Mouse (Mus musculus): Measurements from ENCODE around the gene C1qtnf1. TPM values are rescaled to one million over a fixed set of nuclear protein-coding genes. Genes with fewer than 3 reads are reported as not detected.

The C1qtnf1 gene
- polyA plus RNA-seq, 1 experiment from 2014 or later = 4.8 TPM

- peaks cover 32% of the 10 kb centered on the region for H3K36me3 ChIP-seq
- H3K4me2 ChIP-seq = no peak overlapping the region
- peaks cover 16% of the 10 kb centered on the region for H3K4me1 ChIP-seq (replicated peaks)
- no peak overlapping the region for H3K4me3 ChIP-seq
- WGBS = 90% methylated on average over 2 of the region's 2 CpGs
- H3K27me3 ChIP-seq = no peaks in the 10 kb centered on the region
- H3K27ac ChIP-seq (replicated peaks) = no peak overlapping the region
- H3K9ac ChIP-seq = no peak overlapping the region
- no peaks in the 10 kb centered on the region for H3K9me3 ChIP-seq
- no peak for ATAC-seq (ENCODE audit: low read depth)
Measured at GRCm38 (mm10) chr11:118403183-118403582, 24.8 kb upstream of the C1qtnf1 start.

- Histone ChIP-seq H3K4me3 (no peak overlapping the region), H3K9me3 (no peaks in the 10 kb centered on the region), H3K4me2 (no peak overlapping the region), H3K4me1 (replicated peaks) (peaks cover 16% of the 10 kb centered on the region), H3K9ac (no peak overlapping the region), H3K27ac (replicated peaks) (no peak overlapping the region), H3K27me3 (no peaks in the 10 kb centered on the region), H3K36me3 (peaks cover 42% of the 10 kb centered on the region)
- 79% methylated on average over 6 of the region's 6 CpGs for WGBS
- no peak for ATAC-seq (ENCODE audit: low read depth)
Measured at GRCm38 (mm10) chr11:118403951-118404899, 23.8 kb upstream of the C1qtnf1 start.

- Histone ChIP-seq H3K9me3 (no peaks in the 10 kb centered on the region), H3K9ac (no peak overlapping the region), H3K4me3 (no peak overlapping the region), H3K4me1 (replicated peaks) (peaks cover 15% of the 10 kb centered on the region), H3K27ac (replicated peaks) (no peak overlapping the region), H3K4me2 (no peak overlapping the region), H3K27me3 (no peaks in the 10 kb centered on the region), H3K36me3 (peaks cover 51% of the 10 kb centered on the region)
- no peak for ATAC-seq (ENCODE audit: low read depth)
- 95% methylated on average over 8 of the region's 8 CpGs for WGBS
Measured at GRCm38 (mm10) chr11:118405311-118405710, 22.7 kb upstream of the C1qtnf1 start.

DNA sequence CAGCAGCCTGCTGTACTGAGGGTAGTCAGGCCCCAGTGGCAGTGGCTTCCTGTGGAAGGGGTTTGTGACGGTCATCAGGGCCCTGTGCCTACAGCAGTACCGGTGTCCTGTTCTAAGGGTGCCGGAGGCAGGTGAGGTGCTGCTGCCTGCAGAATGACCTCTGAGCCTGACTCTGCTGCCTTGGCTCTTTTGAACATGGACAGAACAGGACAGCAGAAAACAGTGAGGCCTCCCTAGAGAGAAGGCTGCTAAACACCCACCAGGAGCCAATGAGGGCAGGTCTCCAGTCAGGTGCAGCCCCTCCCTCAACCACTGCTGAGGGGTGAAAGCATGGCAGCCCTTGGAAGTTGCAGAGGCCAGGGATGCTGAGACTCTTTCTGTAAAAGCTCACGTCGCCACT lies 21.5 kb upstream of the C1qtnf1 start:
- Histone ChIP-seq H3K4me3 (no peak overlapping the region), H3K9me3 (no peaks in the 10 kb centered on the region), H3K4me2 (no peak overlapping the region), H3K4me1 (replicated peaks) (peaks cover 3% of the 10 kb centered on the region; the same call in 1 of the 2 replicates), H3K27me3 (no peaks in the 10 kb centered on the region), H3K9ac (no peak overlapping the region), H3K36me3 (peaks cover 63% of the 10 kb centered on the region), H3K27ac (replicated peaks) (0 out of 2 replicates have a peak overlapping the region, but pooled peaks have one; percentile 19)
- ATAC-seq (ENCODE audit: low read depth) = no peak
- WGBS = 91% methylated on average over 5 of the region's 5 CpGs

GRCm38 (mm10) chr11:118407318-118407910 lies 20.6 kb upstream of the C1qtnf1 start:
- no peaks in the 10 kb centered on the region for H3K27me3 ChIP-seq
- H3K36me3 ChIP-seq = peaks cover 72% of the 10 kb centered on the region
- H3K4me2 ChIP-seq = no peak overlapping the region

GRCm38 (mm10) chr11:118408051-118408740 lies 19.8 kb upstream of the C1qtnf1 start:
- Histone ChIP-seq H3K4me1 (replicated peaks) (no peaks in the 10 kb centered on the region; the same call in 1 of the 2 replicates), H3K9me3 (no peaks in the 10 kb centered on the region), H3K4me3 (no peak overlapping the region), H3K27ac (replicated peaks) (no peak overlapping the region), H3K27me3 (no peaks in the 10 kb centered on the region), H3K36me3 (peaks cover 72% of the 10 kb centered on the region), H3K9ac (no peak overlapping the region), H3K4me2 (no peak overlapping the region)
- no peak for ATAC-seq (ENCODE audit: low read depth)
- WGBS = 88% methylated on average over 18 of the region's 18 CpGs

More at GRCm38 (mm10) chr11:118407318-118407910, 20.6 kb upstream of the C1qtnf1 start:
- H3K4me3 ChIP-seq = no peak overlapping the region
- no peaks in the 10 kb centered on the region; the same call in 1 of the 2 replicates for H3K4me1 ChIP-seq (replicated peaks)
- no peak overlapping the region for H3K27ac ChIP-seq (replicated peaks)
- 85% methylated on average over 23 of the region's 23 CpGs for WGBS
- ATAC-seq (ENCODE audit: low read depth) = no peak
- H3K9ac ChIP-seq = no peak overlapping the region
- H3K9me3 ChIP-seq = no peaks in the 10 kb centered on the region

DNA sequence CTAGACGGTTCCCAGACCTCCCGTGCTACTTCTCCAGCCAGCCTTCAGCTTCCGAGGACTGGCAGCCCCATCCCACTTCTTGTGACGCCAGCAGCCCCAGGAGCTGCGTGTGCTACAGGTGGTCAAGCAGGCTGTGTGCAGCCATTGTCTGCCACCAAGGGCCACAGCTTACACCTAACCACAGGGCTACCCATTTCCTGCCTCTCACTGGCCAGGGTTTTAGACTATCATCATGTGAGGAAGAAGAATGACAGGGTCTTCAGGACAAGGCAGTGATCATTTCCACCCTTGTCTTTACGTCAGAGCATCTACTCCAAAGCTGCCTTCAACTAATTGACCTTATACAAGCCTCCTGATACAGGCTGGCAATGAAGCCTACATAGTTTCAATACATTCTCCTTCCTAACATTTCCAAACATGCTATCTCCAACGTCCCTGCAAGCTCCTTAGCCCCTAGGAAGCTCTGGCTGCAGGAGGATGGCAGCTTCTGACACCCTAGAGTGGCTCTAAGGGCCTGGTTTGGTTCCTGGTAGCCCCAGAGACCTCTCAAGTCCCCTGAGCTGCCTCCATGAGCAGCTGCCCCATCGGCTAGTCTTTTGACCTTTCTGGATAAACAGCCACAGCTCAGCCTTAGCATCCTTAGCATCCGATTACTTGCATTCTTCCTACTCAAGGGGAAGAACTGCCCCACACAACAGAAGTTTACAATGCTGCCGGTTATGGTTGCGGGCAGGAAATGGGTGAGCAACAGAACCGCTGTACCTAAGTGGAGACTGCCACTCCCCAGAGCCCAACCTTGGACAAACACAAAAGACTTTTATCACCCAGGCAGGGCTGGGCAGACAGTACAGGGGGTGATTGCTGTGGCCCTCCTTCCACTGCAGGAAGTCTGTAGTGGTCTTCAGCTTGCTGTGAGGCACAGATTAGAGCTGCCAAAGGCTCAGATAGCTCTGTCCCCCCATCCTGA lies 18.6 kb upstream of the C1qtnf1 start:
- H3K9me3 ChIP-seq = no peaks in the 10 kb centered on the region
- no peaks in the 10 kb centered on the region for H3K27me3 ChIP-seq
- H3K4me1 ChIP-seq (replicated peaks) = no peaks in the 10 kb centered on the region; the same call in 1 of the 2 replicates
- WGBS = 70% methylated on average over 12 of the region's 12 CpGs
- H3K4me2 ChIP-seq = no peak overlapping the region
- H3K27ac ChIP-seq (replicated peaks) = no peak overlapping the region
- H3K9ac ChIP-seq = no peak overlapping the region
- ATAC-seq (ENCODE audit: low read depth) = no peak
- H3K36me3 ChIP-seq = peaks cover 77% of the 10 kb centered on the region
- no peak overlapping the region for H3K4me3 ChIP-seq

GRCm38 (mm10) chr11:118410073-118410444 lies 17.9 kb upstream of the C1qtnf1 start:
- no peak overlapping the region for H3K9ac ChIP-seq
- WGBS = 56% methylated on average over 1 of the region's 1 CpGs
- no peaks in the 10 kb centered on the region for H3K27me3 ChIP-seq
- H3K27ac ChIP-seq (replicated peaks) = no peak overlapping the region
- H3K4me2 ChIP-seq = no peak overlapping the region
- H3K36me3 ChIP-seq = peaks cover 80% of the 10 kb centered on the region
- ATAC-seq (ENCODE audit: low read depth) = no peak
- no peak overlapping the region for H3K4me3 ChIP-seq
- no peaks in the 10 kb centered on the region for H3K4me1 ChIP-seq (replicated peaks)
- no peaks in the 10 kb centered on the region for H3K9me3 ChIP-seq

DNA sequence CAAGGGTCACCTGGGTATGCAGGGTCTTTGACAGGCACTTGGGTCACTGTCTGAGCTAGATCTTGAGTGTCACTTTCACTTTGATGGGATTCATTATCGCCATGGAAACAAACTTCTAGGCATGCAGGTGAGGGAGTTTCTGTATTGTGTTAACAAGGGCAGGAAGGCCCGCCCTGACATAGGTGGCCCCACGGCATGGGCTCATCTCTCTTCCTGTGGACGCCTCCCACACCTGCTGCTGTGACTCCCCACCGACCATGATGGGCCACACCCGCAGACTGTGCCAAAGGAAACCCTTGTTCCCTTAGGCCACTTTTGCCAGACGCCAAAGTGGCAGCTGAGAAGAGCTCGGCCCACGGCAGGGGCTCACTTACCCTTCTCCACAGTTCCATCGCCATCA lies 17.5 kb upstream of the C1qtnf1 start:
- H3K36me3 ChIP-seq = peaks cover 77% of the 10 kb centered on the region
- H3K4me2 ChIP-seq = no peak overlapping the region
- H3K4me3 ChIP-seq = no peak overlapping the region
- no peak for ATAC-seq (ENCODE audit: low read depth)
- 92% methylated on average over 10 of the region's 10 CpGs for whole genome bisulfite sequencing
- no peaks in the 10 kb centered on the region for H3K9me3 ChIP-seq
- H3K9ac ChIP-seq = no peak overlapping the region
- 0 out of 2 replicates have a peak, but pooled peaks cover 2% of the 10 kb centered on the region for H3K4me1 ChIP-seq (replicated peaks)
- no peak overlapping the region for H3K27ac ChIP-seq (replicated peaks)
- H3K27me3 ChIP-seq = no peaks in the 10 kb centered on the region

- ATAC-seq (ENCODE audit: low read depth) = no peak
- WGBS = 94% methylated on average over 8 of the region's 8 CpGs
Measured at GRCm38 (mm10) chr11:118411271-118411670, 16.7 kb upstream of the C1qtnf1 start.

GRCm38 (mm10) chr11:118412601-118413000 lies 15.4 kb upstream of the C1qtnf1 start:
- Histone ChIP-seq H3K9ac (no peak overlapping the region), H3K27me3 (no peaks in the 10 kb centered on the region), H3K36me3 (peaks cover 62% of the 10 kb centered on the region), H3K4me2 (no peak overlapping the region), H3K4me1 (replicated peaks) (peaks cover 22% of the 10 kb centered on the region), H3K27ac (replicated peaks) (no peak overlapping the region), H3K9me3 (no peaks in the 10 kb centered on the region), H3K4me3 (no peak overlapping the region)
- WGBS = 94% methylated on average over 2 of the region's 2 CpGs
- ATAC-seq (ENCODE audit: low read depth) = no peak

More at GRCm38 (mm10) chr11:118411271-118411670, 16.7 kb upstream of the C1qtnf1 start:
- Histone ChIP-seq H3K9me3 (no peaks in the 10 kb centered on the region), H3K27me3 (no peaks in the 10 kb centered on the region), H3K27ac (replicated peaks) (no peak overlapping the region), H3K4me3 (no peak overlapping the region), H3K36me3 (peaks cover 75% of the 10 kb centered on the region), H3K4me1 (replicated peaks) (peaks cover 10% of the 10 kb centered on the region; the same call in 1 of the 2 replicates), H3K4me2 (no peak overlapping the region), H3K9ac (no peak overlapping the region)

Measured in neural tube, embryonic 13.5 days (tissue).